Mouse (Mus musculus) hindbrain, embryonic 12.5 days (tissue): ENCODE measurements around the gene Kcnj11. TPM values are rescaled to one million over a fixed set of nuclear protein-coding genes. Genes with fewer than 3 reads are reported as not detected.

Experiments
- ATAC-seq: fragments of 200-750 bp; cut with Nextera tagmentation; 2 replicates; pipeline ENCODE4 v1.8.0; 2017; ENCODE audit warnings: moderate TSS enrichment; ENCODE audit not compliant: low FRiP score
- H3K27ac ChIP-seq: fragments of 300-500 bp; sonication (generic); 2 replicates; pipeline ENCODE4 v1.5.1; 2016; ENCODE audit warnings: mild to moderate bottlenecking
- H3K27me3 ChIP-seq: fragments of 300-500 bp; sonication (generic); 2 replicates; pipeline ENCODE4 v1.6.1; 2016; ENCODE audit warnings: mild to moderate bottlenecking
- H3K36me3 ChIP-seq: fragments of 300-500 bp; sonication (generic); 2 replicates; pipeline ENCODE4 v1.6.1; 2016; ENCODE audit warnings: mild to moderate bottlenecking
- H3K4me1 ChIP-seq: fragments of 300-500 bp; sonication (generic); 2 replicates; pipeline ENCODE4 v1.6.1; 2016
- H3K4me2 ChIP-seq: fragments of 300-500 bp; sonication (generic); replicated peaks from 2 replicates; pipeline ENCODE4 v1.6.1; 2016; ENCODE audit warnings: mild to moderate bottlenecking
- H3K4me3 ChIP-seq: fragments of 300-500 bp; sonication (generic); 2 replicates; pipeline ENCODE4 v1.5.1; 2016; ENCODE audit warnings: mild to moderate bottlenecking
- H3K9ac ChIP-seq: fragments of 300-500 bp; sonication (generic); 2 replicates; pipeline ENCODE4 v1.6.1; 2016; ENCODE audit warnings: mild to moderate bottlenecking, moderate library complexity
- H3K9me3 ChIP-seq: fragments of 300-500 bp; sonication (generic); replicated peaks from 2 replicates; pipeline ENCODE4 v1.6.1; 2016; ENCODE audit warnings: mild to moderate bottlenecking
- WGBS: fragments of 180-500 bp; shearing (Covaris S2); methylation state at CpG from one replicate; pipeline ENCODE4 v1.1.7; 2016; 5-methylcytosine and 5-hydroxymethylcytosine counted together
- polyA plus RNA-seq: library from polyadenylated mRNA; unstranded; fragments of >200 nt; fragmentation: Nextera tagmentation; extraction: Ambion mirVana; gene quantifications from 2 replicates; pipeline ENCODE4 v1.2.1, GENCODE M21; 2016

Gene Kcnj11
- polyA plus RNA-seq = 0.51 and 0.61 TPM in 2 replicates

DNA sequence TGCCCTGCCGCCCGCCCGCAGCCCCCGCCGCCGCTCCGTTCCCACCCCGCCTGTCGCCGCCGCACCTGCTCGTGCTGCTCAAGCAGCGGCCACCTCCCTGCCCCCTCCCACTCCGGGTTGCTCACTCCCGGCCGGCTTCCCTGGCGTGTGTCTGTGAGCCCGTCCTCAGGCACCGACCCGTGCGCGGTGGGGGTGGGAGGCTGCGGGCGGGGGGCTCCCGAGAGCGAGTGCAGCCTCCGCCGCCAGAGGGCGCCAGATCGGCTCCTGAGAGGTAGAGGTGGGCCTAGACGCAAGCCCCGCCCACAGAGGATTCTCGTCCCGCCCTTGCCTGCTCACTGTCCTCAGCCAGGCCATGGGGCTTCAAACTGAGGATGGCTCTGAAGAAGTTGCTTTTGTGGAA lies at the start of gene Kcnj11:
Gene Kcnj11 (minus strand): TSS at position 202 of the 400 bp plus-strand sequence.
- WGBS = 0% methylated on average over 33 of the region's 34 CpGs
- Histone ChIP-seq H3K4me1 (peaks cover 8% of the 10 kb centered on the region; the same call in 1 of the 2 replicates), H3K9me3 (no peaks in the 10 kb centered on the region), H3K4me2 (peak within 1 kb of the TSS; percentile 70), H3K27me3 (peaks cover 23% of the 10 kb centered on the region), H3K27ac (no peak within 1 kb of the TSS), H3K9ac (peak within 1 kb of the TSS; percentile 70), H3K4me3 (peak within 1 kb of the TSS; percentile 56), H3K36me3 (no peaks in the 10 kb centered on the region)
- ATAC-seq = peak; percentile 77

DNA sequence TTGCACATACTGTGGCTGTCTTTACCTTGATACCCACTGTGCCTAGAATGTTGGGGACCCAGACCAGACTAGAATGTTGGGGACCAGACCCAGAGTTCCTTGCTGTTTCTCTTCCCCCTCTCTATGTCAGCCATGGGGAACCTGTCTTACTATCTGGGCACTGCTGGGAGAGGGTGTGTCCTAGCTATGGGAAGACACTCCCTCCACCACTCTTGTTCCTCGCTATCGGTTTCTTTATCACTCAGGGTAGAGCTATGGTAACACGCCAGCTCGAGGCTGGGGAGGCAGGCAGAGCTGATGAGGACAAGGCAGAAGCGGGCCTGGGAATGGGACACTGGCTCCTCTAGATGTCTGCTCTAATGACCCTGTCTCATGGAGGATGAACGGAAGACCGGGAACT lies 46.9 kb upstream of the Kcnj11 start:
- Histone ChIP-seq H3K4me1 (peaks cover 17% of the 10 kb centered on the region), H3K9me3 (no peaks in the 10 kb centered on the region), H3K9ac (no peak overlapping the region), H3K4me3 (no peak overlapping the region), H3K36me3 (no peaks in the 10 kb centered on the region), H3K4me2 (no peak overlapping the region), H3K27ac (0 out of 2 replicates have a peak overlapping the region, but pooled peaks have one; percentile 68), H3K27me3 (no peaks in the 10 kb centered on the region)
- ATAC-seq = no peak
- WGBS = 90% methylated on average over 7 of the region's 7 CpGs

DNA sequence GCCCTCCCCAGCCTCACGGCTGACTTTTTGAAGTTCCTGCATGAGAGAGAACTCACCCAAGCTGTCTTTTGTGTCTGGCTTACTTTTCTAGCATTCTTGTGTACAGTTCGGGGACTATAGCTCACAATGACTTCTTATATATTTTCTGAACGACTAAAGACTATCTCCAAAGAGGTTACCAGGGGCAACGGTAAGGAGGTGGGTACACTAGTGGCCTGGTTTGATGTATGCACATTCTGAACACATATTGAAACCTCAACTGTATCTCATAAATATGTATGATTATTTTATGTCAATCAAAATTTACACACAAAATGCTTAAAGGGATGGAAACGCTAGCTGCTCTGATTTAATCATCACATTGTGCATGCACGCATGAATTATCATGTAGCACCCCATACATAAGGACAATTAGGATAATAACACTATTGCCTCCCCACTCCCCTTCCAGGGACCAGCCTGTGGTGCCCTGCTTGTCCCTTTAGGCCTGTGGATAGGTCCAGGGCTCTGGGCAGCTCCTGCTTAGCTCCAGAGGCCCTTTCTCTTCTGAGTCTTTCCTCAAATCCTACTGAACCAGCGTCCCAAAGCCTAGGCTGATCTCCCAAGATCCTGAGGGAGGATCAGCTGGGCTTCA lies 46.2 kb upstream of the Kcnj11 start:
- Histone ChIP-seq H3K4me2 (no peak overlapping the region), H3K4me1 (peaks cover 17% of the 10 kb centered on the region), H3K4me3 (no peak overlapping the region), H3K27ac (peak overlapping the region; percentile 68; the same call in 1 of the 2 replicates), H3K27me3 (no peaks in the 10 kb centered on the region), H3K36me3 (no peaks in the 10 kb centered on the region), H3K9ac (no peak overlapping the region), H3K9me3 (no peaks in the 10 kb centered on the region)
- 69% methylated on average over 7 of the region's 7 CpGs for WGBS
- ATAC-seq = peak; percentile 35; the same call in 1 of the 2 replicates

DNA sequence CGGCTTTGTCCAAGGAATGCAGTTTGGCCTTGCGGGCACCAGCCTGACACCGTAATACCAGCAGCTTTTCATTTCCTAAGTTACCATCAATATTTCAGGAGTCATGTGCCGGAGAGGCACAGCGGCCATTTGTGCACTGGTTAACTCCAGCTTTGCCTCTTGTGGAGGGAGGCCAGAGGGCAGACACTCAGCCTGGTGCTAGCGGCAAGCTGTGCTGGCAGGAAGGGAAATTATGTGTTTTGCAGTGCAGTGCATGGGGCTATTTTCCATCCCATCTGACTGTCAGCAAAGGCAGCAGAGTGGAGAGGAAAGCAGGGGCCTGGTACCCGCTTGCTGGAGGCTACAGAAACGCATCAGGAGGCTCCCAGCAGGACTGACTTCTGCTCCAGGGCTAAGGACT lies 43.5 kb upstream of the Kcnj11 start:
- H3K9me3 ChIP-seq = no peaks in the 10 kb centered on the region
- no peak overlapping the region for H3K4me3 ChIP-seq
- H3K36me3 ChIP-seq = no peaks in the 10 kb centered on the region
- 73% methylated on average over 8 of the region's 8 CpGs for WGBS
- no peak for ATAC-seq
- no peak overlapping the region for H3K9ac ChIP-seq
- peak overlapping the region; percentile 30 for H3K27ac ChIP-seq
- no peaks in the 10 kb centered on the region for H3K27me3 ChIP-seq
- H3K4me2 ChIP-seq = no peak overlapping the region
- H3K4me1 ChIP-seq = peaks cover 17% of the 10 kb centered on the region

DNA sequence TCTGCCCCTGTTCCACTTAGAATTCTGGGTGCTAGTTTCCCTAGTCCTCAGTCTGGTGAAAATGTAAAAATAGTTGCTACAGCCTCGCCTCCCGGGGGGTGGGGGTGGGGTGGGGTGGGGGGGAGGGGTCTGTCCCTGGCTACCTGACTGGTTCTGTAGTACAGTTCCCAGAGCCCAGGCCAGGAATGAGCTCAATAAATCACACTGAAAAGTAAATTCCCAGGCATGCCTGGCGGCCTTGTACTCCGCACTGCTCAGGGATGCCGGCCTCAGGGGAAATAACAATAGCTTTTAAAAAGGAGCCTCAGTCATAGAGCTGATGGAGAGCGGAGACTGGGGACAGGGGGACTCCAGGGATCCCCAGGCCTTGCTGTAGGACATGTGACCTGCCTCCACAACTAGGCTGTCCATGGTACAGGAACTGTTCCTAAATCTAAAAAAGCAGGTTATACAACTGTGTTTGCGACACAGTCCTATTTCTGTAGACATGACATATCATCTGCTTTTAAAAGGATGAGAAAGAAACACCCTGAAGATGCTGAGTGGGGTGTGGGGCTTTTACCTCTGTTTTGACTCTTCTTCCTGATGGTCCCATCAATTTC lies 37.9 kb upstream of the Kcnj11 start:
- Histone ChIP-seq H3K4me1 (peaks cover 11% of the 10 kb centered on the region), H3K9me3 (no peaks in the 10 kb centered on the region), H3K4me2 (no peak overlapping the region), H3K9ac (no peak overlapping the region), H3K4me3 (no peak overlapping the region), H3K27ac (no peak overlapping the region), H3K27me3 (no peaks in the 10 kb centered on the region), H3K36me3 (no peaks in the 10 kb centered on the region)
- 32% methylated on average over 7 of the region's 7 CpGs for WGBS
- ATAC-seq = no peak

DNA sequence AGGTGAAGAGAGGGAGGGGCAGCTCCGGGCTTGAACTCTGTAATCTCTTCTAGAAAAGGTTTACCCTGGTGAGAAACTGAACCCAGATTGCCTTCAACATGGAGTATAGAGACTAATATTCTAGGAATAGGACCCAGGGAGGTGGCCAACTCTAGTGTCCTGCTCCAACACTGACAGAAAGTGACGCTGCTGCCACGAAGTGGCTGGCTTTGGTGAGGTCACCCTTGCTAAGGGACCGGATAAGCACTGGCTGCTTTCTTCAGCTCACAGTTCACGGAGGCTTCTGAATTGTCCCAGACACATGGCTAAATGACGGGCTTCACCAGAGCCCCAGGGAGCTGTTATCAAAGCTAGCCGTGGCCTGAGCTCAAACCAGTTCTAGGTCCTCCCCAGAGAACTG lies 33.3 kb upstream of the Kcnj11 start:
- Histone ChIP-seq H3K4me2 (no peak overlapping the region), H3K27ac (no peak overlapping the region), H3K27me3 (peaks cover 15% of the 10 kb centered on the region), H3K36me3 (no peaks in the 10 kb centered on the region), H3K4me1 (peaks cover 27% of the 10 kb centered on the region), H3K9me3 (no peaks in the 10 kb centered on the region), H3K4me3 (no peak overlapping the region), H3K9ac (no peak overlapping the region)
- no peak for ATAC-seq
- WGBS = 35% methylated on average over 7 of the region's 7 CpGs

DNA sequence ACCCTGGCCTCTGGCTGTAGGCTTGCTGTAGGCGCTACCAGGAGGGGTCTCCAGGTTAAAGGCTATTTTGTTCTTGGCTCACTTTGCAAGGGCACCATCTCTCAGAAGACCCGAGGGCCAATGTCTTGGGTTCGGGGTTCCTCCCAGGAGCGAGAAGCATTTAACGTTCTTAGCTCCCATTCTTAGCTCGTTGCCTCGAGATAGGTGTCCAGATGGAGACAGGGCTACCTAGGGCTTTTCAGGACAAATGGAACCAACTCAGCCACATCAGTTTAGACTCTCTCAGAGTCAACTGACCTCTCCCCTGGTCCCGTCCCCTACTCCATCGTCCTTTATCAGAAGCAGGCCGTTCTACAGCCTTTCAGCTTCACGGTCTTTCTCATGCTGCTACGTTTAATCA lies 31.7 kb upstream of the Kcnj11 start:
- H3K27ac ChIP-seq = peak overlapping the region; percentile 48; the same call in 1 of the 2 replicates
- no peak for ATAC-seq
- 87% methylated on average over 12 of the region's 12 CpGs for WGBS
- no peak overlapping the region for H3K4me3 ChIP-seq
- no peaks in the 10 kb centered on the region for H3K9me3 ChIP-seq
- H3K36me3 ChIP-seq = no peaks in the 10 kb centered on the region
- peaks cover 15% of the 10 kb centered on the region for H3K27me3 ChIP-seq
- no peak overlapping the region for H3K4me2 ChIP-seq
- no peak overlapping the region for H3K9ac ChIP-seq
- peaks cover 31% of the 10 kb centered on the region for H3K4me1 ChIP-seq

DNA sequence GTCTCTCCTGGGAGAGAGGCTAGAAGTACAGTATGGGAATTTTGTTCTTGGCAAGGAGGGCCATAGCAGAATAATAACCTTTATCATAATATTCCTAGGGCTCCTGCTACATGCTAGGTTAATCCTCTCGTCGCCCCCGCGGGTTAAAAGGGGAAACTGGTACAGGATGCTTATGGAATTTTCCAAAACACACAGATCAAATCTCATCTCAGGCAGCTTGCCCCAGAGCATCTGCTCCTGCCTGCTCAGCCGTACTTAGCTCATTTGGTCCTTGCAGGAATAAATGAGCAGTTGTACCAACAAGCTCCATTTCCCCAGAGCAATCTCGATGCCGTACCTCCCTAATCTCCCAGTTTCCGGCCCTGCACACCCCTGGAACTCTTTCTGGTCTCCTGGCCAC lies 31.2 kb upstream of the Kcnj11 start:
- 69% methylated on average over 8 of the region's 8 CpGs for WGBS
- peaks cover 33% of the 10 kb centered on the region for H3K4me1 ChIP-seq
- no peak overlapping the region for H3K4me2 ChIP-seq
- peaks cover 18% of the 10 kb centered on the region for H3K27me3 ChIP-seq
- H3K27ac ChIP-seq = peak overlapping the region; percentile 48; the same call in 1 of the 2 replicates
- H3K9ac ChIP-seq = no peak overlapping the region
- H3K4me3 ChIP-seq = no peak overlapping the region
- no peaks in the 10 kb centered on the region for H3K9me3 ChIP-seq
- ATAC-seq = no peak
- no peaks in the 10 kb centered on the region for H3K36me3 ChIP-seq

DNA sequence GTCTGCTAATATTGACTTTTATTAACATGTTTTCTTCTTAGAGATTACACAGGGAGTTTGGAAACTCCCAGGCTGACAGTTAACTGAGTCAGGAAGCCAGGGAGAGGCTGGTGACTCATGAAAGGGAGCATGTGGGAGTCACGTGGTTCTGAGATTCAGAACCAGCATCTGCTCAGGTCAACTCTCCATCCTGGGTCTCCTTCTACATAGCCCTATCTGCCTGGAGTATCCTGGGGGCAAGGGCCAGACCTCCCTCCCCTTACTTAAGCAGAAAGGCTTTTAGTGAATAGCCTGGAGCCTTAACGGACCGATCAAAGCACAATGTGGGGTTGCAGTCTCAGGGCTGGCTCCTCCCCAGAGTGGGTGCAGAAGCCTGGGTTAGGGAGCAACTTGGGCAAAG lies 30.7 kb upstream of the Kcnj11 start:
- WGBS = 31% methylated on average over 3 of the region's 3 CpGs
- no peak overlapping the region for H3K27ac ChIP-seq
- no peaks in the 10 kb centered on the region for H3K36me3 ChIP-seq
- H3K4me3 ChIP-seq = no peak overlapping the region
- H3K27me3 ChIP-seq = peaks cover 23% of the 10 kb centered on the region
- no peak overlapping the region for H3K4me2 ChIP-seq
- no peak overlapping the region for H3K9ac ChIP-seq
- ATAC-seq = no peak
- no peaks in the 10 kb centered on the region for H3K9me3 ChIP-seq
- peaks cover 36% of the 10 kb centered on the region for H3K4me1 ChIP-seq

DNA sequence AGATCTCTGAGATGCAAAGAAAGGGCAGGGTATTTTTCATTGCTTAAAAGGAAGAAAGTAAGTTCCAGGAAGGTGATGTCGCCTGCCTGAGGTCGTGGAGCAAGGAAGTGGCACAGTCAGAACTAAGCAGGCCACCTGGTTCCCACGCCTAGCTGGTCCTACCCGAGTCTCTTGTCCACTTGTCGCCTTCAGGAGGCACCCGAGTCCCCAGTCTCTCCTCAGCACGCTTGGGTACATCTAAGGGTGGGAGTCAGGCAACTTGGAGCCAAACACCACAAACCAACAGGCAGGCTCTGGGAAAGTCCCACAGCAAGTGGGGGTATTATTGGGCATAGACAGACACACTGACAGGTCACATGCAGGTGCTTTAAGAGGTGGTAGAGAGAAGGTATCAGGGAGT lies 30.2 kb upstream of the Kcnj11 start:
- ATAC-seq = no peak
- WGBS = 78% methylated on average over 7 of the region's 7 CpGs
- H3K9ac ChIP-seq = no peak overlapping the region
- peaks cover 23% of the 10 kb centered on the region for H3K27me3 ChIP-seq
- no peaks in the 10 kb centered on the region for H3K36me3 ChIP-seq
- no peaks in the 10 kb centered on the region for H3K9me3 ChIP-seq
- H3K4me1 ChIP-seq = peaks cover 36% of the 10 kb centered on the region
- no peak overlapping the region for H3K27ac ChIP-seq
- no peak overlapping the region for H3K4me2 ChIP-seq
- H3K4me3 ChIP-seq = no peak overlapping the region

DNA sequence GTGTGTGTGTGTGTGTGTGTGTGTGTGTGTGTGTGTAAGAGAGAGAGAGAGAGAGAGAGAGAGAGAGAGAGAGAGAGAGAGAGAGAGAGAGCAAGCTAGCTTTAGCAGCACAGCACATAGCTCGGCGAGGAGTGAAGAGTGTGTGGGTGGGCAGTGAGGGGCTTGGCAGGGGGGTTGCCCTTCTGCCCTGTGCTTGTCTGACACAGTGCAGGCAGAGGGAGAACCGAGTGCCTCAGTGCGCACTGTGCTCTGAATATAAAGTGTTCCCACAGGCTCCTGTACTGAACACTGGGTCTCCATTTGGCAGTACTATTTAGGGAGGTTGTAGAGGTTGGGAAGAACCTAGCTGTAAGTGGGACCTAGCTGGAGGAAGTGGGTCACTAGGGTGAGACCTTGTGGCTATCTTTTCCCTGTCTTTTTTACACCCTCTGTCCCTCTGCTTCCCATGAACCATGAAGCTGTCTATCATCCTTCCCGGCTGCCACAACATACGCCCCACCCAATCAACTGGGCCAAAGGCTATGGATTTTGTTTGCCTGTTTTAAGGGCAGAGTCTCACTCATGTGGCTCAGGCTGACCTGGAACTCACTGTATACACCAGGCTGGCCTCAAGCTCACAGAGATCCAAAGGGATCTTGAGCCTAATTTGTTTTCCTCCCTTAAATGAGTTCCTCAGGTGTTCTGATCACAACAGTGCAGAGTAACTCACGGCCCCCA lies 29.1 kb upstream of the Kcnj11 start:
- Histone ChIP-seq H3K36me3 (no peaks in the 10 kb centered on the region), H3K27me3 (peaks cover 23% of the 10 kb centered on the region), H3K4me1 (peaks cover 34% of the 10 kb centered on the region), H3K9ac (no peak overlapping the region), H3K4me2 (no peak overlapping the region), H3K27ac (no peak overlapping the region), H3K9me3 (no peaks in the 10 kb centered on the region), H3K4me3 (no peak overlapping the region)
- 28% methylated on average over 7 of the region's 7 CpGs for WGBS
- ATAC-seq = no peak

DNA sequence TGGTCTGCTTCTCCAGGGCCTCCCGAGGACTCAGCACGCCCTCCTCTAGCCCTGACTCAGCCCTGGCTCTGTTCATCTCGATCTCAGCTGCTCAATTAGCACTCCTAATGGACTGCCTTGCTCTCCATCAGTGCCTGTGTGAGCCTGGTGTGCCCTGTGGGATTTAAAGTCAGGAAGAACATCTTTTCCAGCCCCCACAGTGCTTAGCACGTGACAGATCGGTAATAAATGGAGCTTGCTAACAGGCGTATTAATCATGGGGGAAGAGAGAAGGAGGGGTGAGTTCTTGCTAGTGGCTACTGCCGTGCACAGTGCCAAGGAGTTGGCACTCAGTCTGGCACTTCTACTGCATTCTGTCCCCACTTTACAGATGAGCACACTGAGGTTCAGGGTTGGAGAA lies 27.6 kb upstream of the Kcnj11 start:
- Histone ChIP-seq H3K4me3 (no peak overlapping the region), H3K4me2 (no peak overlapping the region), H3K27me3 (peaks cover 22% of the 10 kb centered on the region), H3K36me3 (no peaks in the 10 kb centered on the region), H3K4me1 (peaks cover 32% of the 10 kb centered on the region), H3K9ac (no peak overlapping the region), H3K27ac (no peak overlapping the region), H3K9me3 (no peaks in the 10 kb centered on the region)
- 31% methylated on average over 7 of the region's 7 CpGs for WGBS
- ATAC-seq = peak; percentile 80
